Mouse (Mus musculus) olfactory bulb, adult 2 months (tissue): ENCODE measurements at regions not wholly inside any gene's neighbourhood (a gene's known extent, or its start where the extent isn't known, plus 50 kb on each side); places are given as distances from the start of the nearest gene placed in this dataset.

Experiments
- CTCF ChIP-seq: fragments of 200-500 bp; IDR thresholded peaks from 2 replicates; pipeline ENCODE4 v1.5.1; 2012; ENCODE audit warnings: low read depth, mild to moderate bottlenecking, low read length, moderate library complexity; ENCODE audit not compliant: insufficient read depth
- POLR2A ChIP-seq: fragments of 200-500 bp; IDR thresholded peaks from 2 replicates; pipeline ENCODE4 v1.6.1; 2012; ENCODE audit warnings: mild to moderate bottlenecking, low read depth, low read length, moderate library complexity; ENCODE audit not compliant: insufficient read depth

GRCm38 (mm10) chr2:9285800-9286199, 595.3 kb upstream of the 4930412O13Rik start:
- TF ChIP-seq POLR2A (no peak), CTCF (no peak)
